Mouse (Mus musculus): Measurements from ENCODE around the gene Allc. TPM values are rescaled to one million over a fixed set of nuclear protein-coding genes. Genes with fewer than 3 reads are reported as not detected.

Allc gene
- not detected for total RNA-seq (2021)
- long read RNA-seq, experiment 1: 0 reads
- long read RNA-seq, experiment 2: 0 reads

DNA sequence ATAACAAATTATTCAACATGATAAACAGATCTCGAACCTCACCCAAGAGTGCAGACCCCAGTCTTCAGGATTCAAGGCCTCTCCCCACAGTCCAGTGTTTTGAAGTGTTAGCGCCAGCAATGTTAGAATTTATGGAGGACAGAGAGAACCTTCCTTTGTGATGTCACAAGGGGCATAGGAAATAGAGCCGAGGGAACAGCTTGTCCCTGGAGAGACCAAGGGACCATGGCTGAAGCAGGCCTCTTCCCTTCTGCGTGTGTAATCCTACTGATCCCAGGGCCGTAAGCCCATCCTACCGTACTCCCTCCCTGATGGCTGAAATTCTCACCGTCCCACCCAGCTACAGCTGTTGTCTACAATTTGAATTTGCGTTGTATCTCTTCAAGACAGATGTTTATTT lies at the start of gene Allc:
Gene Allc, minus strand, starts transcription at position 101 of the 400 bp plus-strand sequence.
- no peak for DNase-seq (ENCODE audit: low spot score in 2 of 2)

DNA sequence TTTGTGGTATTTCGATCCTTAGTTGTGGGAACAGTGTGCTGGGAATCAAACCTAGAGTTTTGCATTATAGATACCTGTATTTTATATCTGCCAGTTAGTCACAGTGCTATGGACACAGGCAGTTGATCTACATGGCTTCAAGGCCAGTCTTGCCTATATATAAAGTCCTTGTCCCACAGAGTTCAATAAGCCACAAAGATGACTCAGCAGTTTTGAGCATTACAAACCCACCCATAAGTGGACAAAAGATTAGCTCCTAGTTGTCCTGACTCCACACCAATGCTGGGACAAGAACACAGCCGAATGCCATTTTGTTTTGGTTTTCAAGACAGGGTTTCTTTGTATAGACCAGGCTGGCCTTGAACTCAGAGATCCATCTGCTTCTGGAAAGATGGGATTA lies 46.1 kb upstream of the Allc start:
- DNase-seq (ENCODE audit: low spot score in 2 of 2): no peak

DNA sequence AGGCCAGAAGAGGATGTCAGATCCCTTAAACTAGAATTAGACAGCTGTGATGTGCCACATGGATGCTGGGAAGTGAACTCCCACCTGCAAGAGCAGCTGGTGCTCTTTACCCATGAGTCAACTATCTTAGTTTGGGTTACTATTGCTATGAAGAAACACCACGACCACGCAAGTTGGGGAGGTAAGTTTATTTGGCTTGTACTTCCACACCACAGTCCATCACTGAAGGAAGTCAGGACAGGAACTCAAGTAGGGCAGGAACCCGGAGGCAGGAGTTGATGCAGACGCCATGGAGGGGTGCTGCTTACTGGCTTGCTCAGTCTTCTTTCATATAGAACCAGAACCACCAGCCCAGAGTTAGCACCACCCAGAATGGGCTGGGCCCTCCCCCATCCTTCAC lies 44.8 kb upstream of the Allc start:
- DNase-seq (ENCODE audit: low spot score in 2 of 2): no peak

GRCm38 (mm10) chr12:28625407-28625806 lies 43.1 kb upstream of the Allc start:
- no peak for DNase-seq (ENCODE audit: low spot score in 2 of 2)

- no peak for DNase-seq (ENCODE audit: low spot score in 2 of 2)
Observed at GRCm38 (mm10) chr12:28624251-28624650, 41.9 kb upstream of the Allc start.

- no peak for DNase-seq (ENCODE audit: low spot score in 2 of 2)
Observed at GRCm38 (mm10) chr12:28623195-28623594, 40.9 kb upstream of the Allc start, which contains the start of gene Colec11. Gene Colec11 (minus strand): TSS chr12:28623377.

GRCm38 (mm10) chr12:28622641-28623040 lies 40.3 kb upstream of the Allc start:
- DNase-seq (ENCODE audit: low spot score in 2 of 2): no peak

DNA sequence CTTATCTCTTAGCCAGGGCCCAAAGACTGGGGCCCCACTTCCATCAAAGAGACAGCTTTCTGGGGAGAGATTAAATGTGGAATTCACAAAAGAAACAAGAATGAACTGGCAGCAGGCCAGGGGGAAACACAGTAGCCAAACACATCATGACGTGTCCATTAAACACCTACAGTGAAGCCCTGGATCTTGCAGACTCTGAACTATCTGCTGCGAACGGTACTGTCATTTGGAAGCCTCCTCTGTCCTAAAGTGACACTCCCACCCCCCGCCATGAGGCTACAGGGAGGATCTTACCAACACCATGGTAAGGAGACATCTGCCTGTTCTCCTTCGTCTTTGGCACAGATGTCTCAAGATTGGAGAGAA lies 39.8 kb upstream of the Allc start:
- no peak for DNase-seq (ENCODE audit: low spot score in 2 of 2)

DNA sequence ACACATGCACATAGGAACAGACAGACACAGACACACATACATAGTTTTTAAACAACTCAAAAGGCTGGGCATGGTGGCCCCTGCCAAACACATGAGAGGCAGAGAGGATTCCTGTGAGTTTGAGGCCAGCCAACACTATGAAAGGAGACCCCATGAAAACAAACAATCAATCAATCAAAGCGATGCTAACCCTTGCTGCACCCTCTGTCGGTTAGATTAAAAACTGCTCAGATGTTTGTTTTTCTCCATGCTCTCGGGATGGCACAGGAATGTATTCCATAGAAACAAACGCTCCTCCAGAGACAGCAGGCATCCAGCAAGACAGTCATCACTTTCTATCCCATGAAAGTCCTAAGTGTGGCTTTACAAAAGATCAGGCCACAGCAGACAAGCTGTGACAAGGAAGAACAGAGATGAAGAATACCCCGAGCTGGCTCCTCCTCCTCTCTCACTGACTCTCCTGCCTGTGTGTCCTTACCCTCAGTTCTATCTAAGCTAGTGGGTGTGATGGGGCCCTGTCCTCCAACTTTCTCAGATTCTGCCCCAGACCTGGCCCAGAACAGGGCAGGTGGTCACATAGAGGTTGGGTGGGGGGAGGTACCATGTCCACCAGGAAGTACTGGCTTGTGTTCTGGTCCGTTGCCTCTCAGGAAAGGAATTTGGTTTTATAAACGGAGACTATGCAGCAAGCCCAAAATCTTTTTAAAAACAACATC lies 39.3 kb upstream of the Allc start:
- no peak for DNase-seq (ENCODE audit: low spot score in 2 of 2)

DNA sequence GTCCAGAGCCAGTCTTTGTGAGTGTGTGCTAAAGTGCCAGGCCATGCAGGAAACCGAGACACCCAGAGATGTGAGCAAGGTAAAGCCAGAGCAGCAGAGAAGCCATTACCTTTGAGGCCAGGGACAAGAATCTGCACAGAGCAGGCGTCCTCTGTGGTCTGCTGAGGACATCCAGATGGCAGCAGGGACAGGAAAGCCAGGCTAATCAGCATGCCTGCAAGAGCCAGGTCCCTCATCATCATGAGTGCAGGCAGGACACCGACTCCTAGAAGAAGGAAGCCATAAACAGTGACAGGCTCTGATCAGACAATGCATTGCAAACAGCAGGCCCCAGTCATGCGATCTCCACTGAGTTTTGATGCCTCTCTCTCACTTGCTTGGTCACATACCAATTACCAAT lies 35.0 kb upstream of the Allc start:
- no peak for DNase-seq (ENCODE audit: low spot score in 2 of 2)

GRCm38 (mm10) chr12:28614401-28614800 lies 32.1 kb upstream of the Allc start:
- DNase-seq (ENCODE audit: low spot score in 2 of 2): no peak

- no peak for DNase-seq (ENCODE audit: low spot score in 2 of 2)
Observed at GRCm38 (mm10) chr12:28612391-28612790, 30.1 kb upstream of the Allc start.

DNA sequence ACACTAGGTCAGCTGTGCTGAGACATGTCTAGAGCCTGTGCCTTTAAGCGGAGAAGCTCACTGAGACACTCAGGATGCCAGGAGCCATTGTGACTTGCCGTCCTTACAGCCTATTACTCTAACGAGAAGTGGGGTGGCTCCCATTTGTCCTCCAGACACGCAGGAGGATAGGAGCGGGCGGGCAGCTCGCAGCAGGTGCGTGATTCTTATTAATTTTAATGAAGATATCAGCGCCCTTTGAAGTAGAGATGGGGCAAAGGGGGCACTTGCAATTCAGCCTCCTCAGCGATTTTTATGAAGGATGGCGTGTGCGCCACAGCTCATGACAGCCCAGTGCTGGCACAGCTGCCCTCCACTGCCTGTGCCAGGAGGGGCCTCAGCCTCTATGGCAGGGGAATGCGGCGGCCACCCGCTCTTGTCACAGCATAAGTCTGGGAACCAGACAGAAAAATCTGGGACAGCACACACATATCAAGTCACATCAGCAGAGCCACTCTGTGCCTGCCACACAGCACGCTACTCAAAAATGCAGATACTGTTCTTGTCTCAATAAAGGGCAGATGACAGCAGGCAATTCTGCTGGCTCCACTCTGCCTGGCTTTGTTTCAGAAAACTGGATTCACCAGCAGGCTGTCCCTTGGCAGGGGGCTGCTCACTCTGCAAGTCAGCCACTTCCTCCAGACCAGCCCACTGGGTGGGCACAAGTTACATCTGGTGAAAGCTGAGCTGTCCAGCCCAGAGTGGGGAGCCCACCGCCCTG lies 25.4 kb upstream of the Allc start:
- DNase-seq (ENCODE audit: low spot score in 2 of 2): no peak

DNA sequence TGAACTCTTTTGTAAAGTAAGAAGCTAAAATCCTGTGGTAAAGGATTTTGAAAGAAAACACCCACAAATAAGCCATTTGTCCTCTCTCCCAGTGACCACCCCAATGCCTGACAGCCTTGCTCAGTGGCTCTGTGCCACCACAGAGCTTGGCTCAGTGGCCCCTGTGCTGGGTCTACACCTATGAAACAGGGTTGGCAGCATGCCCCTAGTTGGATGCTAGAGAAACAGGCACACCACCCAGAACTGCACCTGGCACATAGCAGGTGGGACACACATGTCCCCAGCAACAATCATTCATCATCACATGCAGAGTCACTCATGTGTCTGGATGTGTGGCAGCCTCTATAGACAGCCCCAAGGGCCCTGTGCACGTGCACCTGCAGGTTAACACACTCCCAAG lies 21.2 kb upstream of the Allc start:
- DNase-seq (ENCODE audit: low spot score in 2 of 2): no peak

GRCm38 (mm10) chr12:28602259-28602658 lies 19.9 kb upstream of the Allc start:
- peak in 1 of 2 experiments; percentile 17 for DNase-seq (ENCODE audit: low spot score in 2 of 2)

DNA sequence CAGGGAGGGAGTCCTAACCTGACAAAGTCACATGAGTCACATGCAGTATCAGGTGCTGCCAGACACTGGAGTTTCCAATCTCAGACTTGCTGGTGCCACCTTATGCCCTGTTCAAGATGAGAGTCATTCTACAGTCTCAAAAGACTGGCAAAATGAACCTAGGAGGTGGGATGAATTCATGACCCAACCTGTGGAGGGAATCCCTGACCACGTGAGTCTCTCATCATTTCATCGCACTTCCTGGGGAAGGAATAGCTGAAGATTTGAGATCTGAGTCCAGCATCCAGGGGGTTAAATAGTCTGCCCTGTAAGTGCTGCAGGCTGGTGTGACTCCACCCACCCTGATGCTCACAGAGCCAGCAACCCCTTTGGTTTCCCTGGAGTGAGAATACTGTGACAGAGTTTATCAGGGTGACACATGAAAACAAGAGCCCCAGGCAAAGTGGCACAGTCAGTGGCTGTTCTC lies 16.2 kb upstream of the Allc start:
- DNase-seq (ENCODE audit: low spot score in 2 of 2): no peak

DNA sequence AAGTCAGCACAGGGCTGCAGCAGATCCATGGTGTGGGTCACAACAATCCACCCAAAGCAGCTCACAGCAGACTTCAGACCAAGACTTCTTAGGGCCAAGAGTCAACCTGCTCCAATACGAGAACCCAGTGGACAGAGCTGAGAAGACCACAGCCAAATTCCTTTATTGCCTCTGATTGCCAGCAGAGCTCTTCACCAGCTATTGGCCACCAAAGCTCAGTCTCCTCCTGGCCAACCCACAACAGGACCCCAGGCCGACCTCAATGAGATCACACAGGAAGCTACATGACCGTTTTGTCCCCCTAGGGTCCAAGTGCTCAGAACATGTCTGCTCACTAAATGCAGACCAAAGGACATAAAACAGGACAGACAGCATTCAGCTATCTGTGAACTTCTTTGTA lies 15.8 kb upstream of the Allc start:
- DNase-seq (ENCODE audit: low spot score in 2 of 2): no peak

- DNase-seq (ENCODE audit: low spot score in 2 of 2): no peak
Observed at GRCm38 (mm10) chr12:28597699-28598098, 15.4 kb upstream of the Allc start.

- DNase-seq (ENCODE audit: low spot score in 2 of 2): no peak
Observed at GRCm38 (mm10) chr12:28596851-28597250, 14.5 kb upstream of the Allc start.

GRCm38 (mm10) chr12:28590428-28590827 lies 8.1 kb upstream of the Allc start:
- no peak for DNase-seq (ENCODE audit: low spot score in 2 of 2)

GRCm38 (mm10) chr12:28589090-28589868 lies 7.0 kb upstream of the Allc start:
- peak; percentile 43 to 77 for DNase-seq (ENCODE audit: low spot score in 2 of 2)

DNA sequence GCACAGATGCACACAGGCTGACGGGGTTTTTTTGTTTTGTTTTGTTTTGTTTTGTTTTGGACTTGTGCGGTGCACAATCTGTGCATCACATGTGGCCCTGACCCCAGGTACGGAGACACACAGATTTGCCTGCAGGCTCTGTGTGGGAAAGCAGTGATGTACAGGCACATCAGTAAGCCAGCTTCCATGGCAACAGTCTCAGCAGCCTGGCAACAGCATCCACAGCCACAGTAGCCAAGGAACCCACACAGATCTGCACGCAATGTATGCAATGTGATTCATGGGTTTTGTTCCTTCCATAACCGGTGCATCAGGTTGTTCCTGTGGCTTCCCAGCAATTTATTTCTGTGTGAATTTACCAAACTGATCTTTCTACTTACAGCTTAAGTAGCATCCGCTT lies 5.6 kb upstream of the Allc start:
- no peak for DNase-seq (ENCODE audit: low spot score in 2 of 2)
